Comparison of ENCODE assay signal across 17 mouse cellular contexts in the genomic region with DNA sequence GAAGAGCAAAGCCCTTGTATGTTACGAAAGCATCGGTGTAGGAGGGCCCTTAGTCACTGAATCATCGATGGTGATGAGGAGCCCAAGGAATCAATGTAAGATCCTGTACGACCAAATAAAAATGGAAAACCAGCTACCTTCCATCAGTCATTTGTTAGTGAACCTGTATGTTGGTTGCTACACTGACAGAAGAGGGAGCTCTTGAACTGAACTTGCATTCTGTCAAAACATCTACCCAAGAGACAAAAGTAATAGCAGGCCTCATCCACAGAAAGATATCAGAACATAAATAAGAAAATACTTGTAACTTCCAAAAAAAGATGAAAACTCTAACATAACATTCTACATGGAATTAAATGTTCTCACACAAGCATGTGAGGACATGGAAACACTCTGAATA. TPM values are rescaled to one million over a fixed set of nuclear protein-coding genes. Genes with fewer than 3 reads are reported as not detected.
DNase-seq lines count a peak whose midpoint lies in the region; ATAC-seq and TF ChIP-seq lines count a peak whose summit lies in the region.
"Had no signal": no experiment of that assay in that cellular context is flagged by ENCODE, and none has a peak within 500 bp of the region (broad histone marks: within the 10 kb centered on the region; RNA-seq: fewer than 3 reads in every experiment).

No protein-coding gene starts in this region.

- no peaks in the 10 kb centered on the region for H3K36me3 ChIP-seq in intestine, postnatal 0 days (ENCODE audit: control insufficient read depth, insufficient read depth)
- no peaks in the 10 kb centered on the region for H3K36me3 ChIP-seq in intestine, embryonic 15.5 days
- H3K36me3 ChIP-seq in lung, postnatal 0 days (ENCODE audit: insufficient read depth, low read length) = no peaks in the 10 kb centered on the region
- H3K36me3 ChIP-seq: embryonic facial prominence, embryonic 15.5 days; heart, embryonic 12.5 days; hindbrain, embryonic 13.5 days; limb, embryonic 12.5 days had no signal

- H3K27ac ChIP-seq in intestine, postnatal 0 days (ENCODE audit: low read depth, low read length) = no peak overlapping the region
- no peak overlapping the region for H3K27ac ChIP-seq in intestine, embryonic 15.5 days
- H3K27ac ChIP-seq in lung, postnatal 0 days (ENCODE audit: low read length) = no peak overlapping the region
- H3K27ac ChIP-seq: embryonic facial prominence, embryonic 15.5 days; hindbrain, embryonic 13.5 days; limb, embryonic 12.5 days had no signal

- H3K4me3 ChIP-seq in intestine, postnatal 0 days (ENCODE audit: low read depth, low read length) = no peak overlapping the region
- no peak overlapping the region for H3K4me3 ChIP-seq in intestine, embryonic 15.5 days (replicated peaks)
- no peak overlapping the region for H3K4me3 ChIP-seq in lung, postnatal 0 days (ENCODE audit: low read depth, low read length)
- H3K4me3 ChIP-seq: embryonic facial prominence, embryonic 15.5 days; heart, embryonic 12.5 days; hindbrain, embryonic 13.5 days; limb, embryonic 12.5 days had no signal

- no peak for TF ChIP-seq EP300 in lung, postnatal 0 days (IDR thresholded peaks at IDR 0.05)

- H3K9me3 ChIP-seq in intestine, postnatal 0 days (ENCODE audit: control insufficient read depth) = no peaks in the 10 kb centered on the region
- H3K9me3 ChIP-seq in intestine, embryonic 15.5 days = no peaks in the 10 kb centered on the region
- H3K9me3 ChIP-seq in lung, postnatal 0 days (ENCODE audit: low read length) = no peaks in the 10 kb centered on the region
- H3K9me3 ChIP-seq: embryonic facial prominence, embryonic 15.5 days; heart, embryonic 12.5 days; hindbrain, embryonic 13.5 days; limb, embryonic 12.5 days had no signal

- H3K4me2 ChIP-seq in intestine, postnatal 0 days (replicated peaks; ENCODE audit: low read depth) = no peak overlapping the region
- no peak overlapping the region for H3K4me2 ChIP-seq in intestine, embryonic 15.5 days (replicated peaks)
- no peak overlapping the region for H3K4me2 ChIP-seq in lung, postnatal 0 days (replicated peaks; ENCODE audit: low read depth, low read length)
- H3K4me2 ChIP-seq: embryonic facial prominence, embryonic 15.5 days; heart, embryonic 12.5 days; hindbrain, embryonic 13.5 days; limb, embryonic 12.5 days had no signal

- DNase-seq in lung, postnatal 0 days (ENCODE audit: low spot score) = peak; percentile 9
- DNase-seq in lung, postnatal 25 days (ENCODE audit: low spot score) = no peak
- peak; percentile 7 for DNase-seq in ZHBTc4 (ENCODE audit: low read depth, low spot score)
- peak; percentile 0 for DNase-seq in retina, postnatal 7 days (ENCODE audit: low read depth, low spot score)
- DNase-seq in adrenal gland, adult 8-10 months = no peak
- no peak for DNase-seq in yolk sac, embryonic 10.5 days (ENCODE audit: low spot score)
- DNase-seq: adrenal gland, postnatal 14 days; cerebellum, adult 18-20 months had no signal

- no peak overlapping the region for H3K9ac ChIP-seq in intestine, postnatal 0 days (ENCODE audit: low read depth, low read length)
- no peak overlapping the region for H3K9ac ChIP-seq in intestine, embryonic 15.5 days
- no peak overlapping the region for H3K9ac ChIP-seq in lung, postnatal 0 days (replicated peaks; ENCODE audit: low read depth)
- H3K9ac ChIP-seq: embryonic facial prominence, embryonic 15.5 days; heart, embryonic 12.5 days; hindbrain, embryonic 13.5 days; limb, embryonic 12.5 days had no signal

- ATAC-seq in intestine, postnatal 0 days = no peak
- no peak for ATAC-seq in intestine, embryonic 15.5 days
- ATAC-seq in lung, postnatal 0 days = no peak

- peak; percentile 57 for TF ChIP-seq CTCF in intestine, postnatal 0 days (IDR thresholded peaks at IDR 0.05; ENCODE audit: low read depth)
- TF ChIP-seq CTCF in lung, postnatal 0 days (IDR thresholded peaks at IDR 0.05) = peak; percentile 60

- WGBS in intestine, postnatal 0 days = 84% methylated on average over 4 of the region's 4 CpGs
- WGBS in intestine, embryonic 15.5 days = 89% methylated on average over 4 of the region's 4 CpGs
- WGBS in lung, postnatal 0 days = 76% methylated on average over 4 of the region's 4 CpGs

- H3K4me1 ChIP-seq in intestine, postnatal 0 days (replicated peaks; ENCODE audit: control insufficient read depth, insufficient read depth, low read length) = no peaks in the 10 kb centered on the region
- H3K4me1 ChIP-seq in intestine, embryonic 15.5 days (replicated peaks) = no peaks in the 10 kb centered on the region
- no peaks in the 10 kb centered on the region for H3K4me1 ChIP-seq in lung, postnatal 0 days (ENCODE audit: insufficient read depth, low read depth, low read length)
- H3K4me1 ChIP-seq: embryonic facial prominence, embryonic 15.5 days; heart, embryonic 12.5 days; hindbrain, embryonic 13.5 days; limb, embryonic 12.5 days had no signal

- no peaks in the 10 kb centered on the region for H3K27me3 ChIP-seq in intestine, postnatal 0 days (replicated peaks; ENCODE audit: control insufficient read depth, insufficient read depth, low read length)
- H3K27me3 ChIP-seq in intestine, embryonic 15.5 days (replicated peaks) = no peaks in the 10 kb centered on the region
- no peaks in the 10 kb centered on the region for H3K27me3 ChIP-seq in lung, postnatal 0 days (replicated peaks; ENCODE audit: insufficient read depth, low read length)
- H3K27me3 ChIP-seq: embryonic facial prominence, embryonic 15.5 days; heart, embryonic 12.5 days; hindbrain, embryonic 13.5 days; limb, embryonic 12.5 days had no signal

RNA-seq across cellular contexts. Expression of gene Mael, which starts 24.4 kb away (rescaled TPM):
- not detected in 2 replicates for polyA plus RNA-seq in intestine, postnatal 0 days (2015; fragmentation: Nextera tagmentation; extraction: Ambion mirVana)
- not detected in 2 replicates for polyA plus RNA-seq in intestine, embryonic 15.5 days (2015; fragmentation: Nextera tagmentation; extraction: Ambion mirVana)
- not detected in 2 replicates for polyA plus RNA-seq in lung, postnatal 0 days (2015; fragmentation: Nextera tagmentation; extraction: Ambion mirVana)
- not detected for total RNA-seq in adrenal gland, adult 8-10 months (2022)
- total RNA-seq: adrenal gland, postnatal 14 days; megakaryocyte, adult 5-6 weeks; MEL had no signal
- polyA plus RNA-seq: embryonic facial prominence, embryonic 15.5 days; heart, embryonic 12.5 days; hindbrain, embryonic 13.5 days; limb, embryonic 12.5 days; urinary bladder, adult 2 months had no signal

RNA-seq across cellular contexts. Expression of gene Ildr2, which starts 39.8 kb away (rescaled TPM):
- polyA plus RNA-seq in intestine, postnatal 0 days (2015; fragmentation: Nextera tagmentation; extraction: Ambion mirVana) = 0.43 and 0.60 TPM in 2 replicates
- 0.67 and 0.81 TPM in 2 replicates for polyA plus RNA-seq in intestine, embryonic 15.5 days (2015; fragmentation: Nextera tagmentation; extraction: Ambion mirVana)
- polyA plus RNA-seq in lung, postnatal 0 days (2015; fragmentation: Nextera tagmentation; extraction: Ambion mirVana) = 0.79 and 1.1 TPM in 2 replicates
- total RNA-seq in adrenal gland, adult 8-10 months (2022) = 10 to 100 TPM in 2 of 4 experiments, 1 to 10 TPM in 2; 4.0 to 16.9 (median 10.1) TPM
- total RNA-seq: megakaryocyte, adult 5-6 weeks; MEL had no signal

Comparison
In these comparisons a context has a peak if more than half of its experiments do, and no peak if none do; other contexts are left out.
1. DNase-seq: peak in lung, postnatal 0 days (single experiment), ZHBTc4 (single experiment) and retina, postnatal 7 days (single experiment); none in lung, postnatal 25 days (single experiment), adrenal gland, adult 8-10 months (single experiment) and yolk sac, embryonic 10.5 days (single experiment).